Mouse (Mus musculus): ENCODE results near the gene 1810062G17Rik. TPM values are rescaled to one million over a fixed set of nuclear protein-coding genes. Genes with fewer than 3 reads are reported as not detected.

The 1810062G17Rik gene
- polyA plus RNA-seq, 1 experiment from 2014 or later = 1.2 TPM

GRCm38 (mm10) chr3:36505306-36505705, 29.6 kb downstream of the 1810062G17Rik start:
- Histone ChIP-seq H3K4me1 (replicated peaks) (no peaks in the 10 kb centered on the region), H3K4me3 (no peak overlapping the region), H3K4me2 (no peak overlapping the region), H3K27me3 (replicated peaks) (no peaks in the 10 kb centered on the region), H3K27ac (ENCODE audit: poor library complexity, severe bottlenecking) (no peak overlapping the region), H3K9ac (no peak overlapping the region), H3K36me3 (no peaks in the 10 kb centered on the region), H3K9me3 (replicated peaks) (no peaks in the 10 kb centered on the region)
- 77% methylated on average over 8 of the region's 8 CpGs for WGBS
- ATAC-seq (ENCODE audit: insufficient number of reproducible peaks, low FRiP score) = no peak

GRCm38 (mm10) chr3:36505809-36506735, 30.3 kb downstream of the 1810062G17Rik start:
- Histone ChIP-seq H3K4me1 (replicated peaks) (no peaks in the 10 kb centered on the region), H3K4me3 (no peak overlapping the region), H3K36me3 (no peaks in the 10 kb centered on the region), H3K9ac (no peak overlapping the region), H3K4me2 (no peak overlapping the region), H3K9me3 (replicated peaks) (no peaks in the 10 kb centered on the region), H3K27ac (ENCODE audit: poor library complexity, severe bottlenecking) (no peak overlapping the region), H3K27me3 (replicated peaks) (no peaks in the 10 kb centered on the region)
- 60% methylated on average over 10 of the region's 10 CpGs for WGBS
- ATAC-seq (ENCODE audit: insufficient number of reproducible peaks, low FRiP score) = no peak

GRCm38 (mm10) chr3:36511491-36511890, 35.8 kb downstream of the 1810062G17Rik start:
- Histone ChIP-seq H3K4me3 (no peak overlapping the region), H3K9ac (no peak overlapping the region), H3K4me1 (replicated peaks) (no peaks in the 10 kb centered on the region), H3K27me3 (replicated peaks) (no peaks in the 10 kb centered on the region), H3K27ac (ENCODE audit: poor library complexity, severe bottlenecking) (no peak overlapping the region), H3K4me2 (no peak overlapping the region), H3K9me3 (replicated peaks) (no peaks in the 10 kb centered on the region), H3K36me3 (no peaks in the 10 kb centered on the region)
- WGBS = 73% methylated on average over 6 of the region's 6 CpGs
- ATAC-seq (ENCODE audit: insufficient number of reproducible peaks, low FRiP score) = no peak

- ATAC-seq (ENCODE audit: insufficient number of reproducible peaks, low FRiP score) = no peak
- peaks cover 22% of the 10 kb centered on the region for H3K27me3 ChIP-seq (replicated peaks)
- H3K27ac ChIP-seq (ENCODE audit: poor library complexity, severe bottlenecking) = no peak overlapping the region
- no peak overlapping the region for H3K4me3 ChIP-seq
- no peaks in the 10 kb centered on the region for H3K9me3 ChIP-seq (replicated peaks)
- H3K36me3 ChIP-seq = no peaks in the 10 kb centered on the region
- no peak overlapping the region for H3K9ac ChIP-seq
- H3K4me2 ChIP-seq = no peak overlapping the region
- H3K4me1 ChIP-seq (replicated peaks) = peaks cover 5% of the 10 kb centered on the region; the same call in 1 of the 2 replicates
- 81% methylated on average over 9 of the region's 9 CpGs for WGBS
These were observed 40.5 kb downstream of the 1810062G17Rik start for GRCm38 (mm10) chr3:36516196-36516595.

- Histone ChIP-seq H3K36me3 (no peaks in the 10 kb centered on the region), H3K9ac (peak within 1 kb of the TSS; percentile 65), H3K27me3 (replicated peaks) (peaks cover 36% of the 10 kb centered on the region), H3K27ac (ENCODE audit: poor library complexity, severe bottlenecking) (no peak within 1 kb of the TSS), H3K4me3 (peak within 1 kb of the TSS; percentile 59), H3K4me1 (replicated peaks) (peaks cover 14% of the 10 kb centered on the region), H3K9me3 (replicated peaks) (no peaks in the 10 kb centered on the region), H3K4me2 (peak within 1 kb of the TSS; percentile 98)
- ATAC-seq (ENCODE audit: insufficient number of reproducible peaks, low FRiP score) = no peak
- WGBS = under 1% methylated on average over 51 of the region's 51 CpGs
These were observed 45.6 kb downstream of the 1810062G17Rik start, which contains the start of gene Gm11549 for GRCm38 (mm10) chr3:36521073-36522060. TSS of gene Gm11549 (minus strand) at chr3:36521813.

GRCm38 (mm10) chr3:36522137-36522536, 46.4 kb downstream of the 1810062G17Rik start:
- peaks cover 14% of the 10 kb centered on the region for H3K4me1 ChIP-seq (replicated peaks)
- no peaks in the 10 kb centered on the region for H3K9me3 ChIP-seq (replicated peaks)
- peaks cover 36% of the 10 kb centered on the region for H3K27me3 ChIP-seq (replicated peaks)
- H3K4me3 ChIP-seq = no peak overlapping the region
- no peak for ATAC-seq (ENCODE audit: insufficient number of reproducible peaks, low FRiP score)
- no peak overlapping the region for H3K9ac ChIP-seq
- WGBS = 11% methylated on average over 4 of the region's 4 CpGs
- H3K27ac ChIP-seq (ENCODE audit: poor library complexity, severe bottlenecking) = no peak overlapping the region
- H3K4me2 ChIP-seq = no peak overlapping the region
- H3K36me3 ChIP-seq = no peaks in the 10 kb centered on the region

GRCm38 (mm10) chr3:36524466-36524865, 48.7 kb downstream of the 1810062G17Rik start:
- peak; percentile 29; the same call in 1 of the 2 replicates for ATAC-seq (ENCODE audit: insufficient number of reproducible peaks, low FRiP score)
- peaks cover 29% of the 10 kb centered on the region for H3K27me3 ChIP-seq (replicated peaks)
- peaks cover 14% of the 10 kb centered on the region for H3K4me1 ChIP-seq (replicated peaks)
- no peaks in the 10 kb centered on the region; the same call in 1 of the 2 replicates for H3K9me3 ChIP-seq (replicated peaks)
- H3K36me3 ChIP-seq = no peaks in the 10 kb centered on the region
- 40% methylated on average over 3 of the region's 3 CpGs for WGBS
- H3K9ac ChIP-seq = no peak overlapping the region
- H3K27ac ChIP-seq (ENCODE audit: poor library complexity, severe bottlenecking) = no peak overlapping the region
- H3K4me3 ChIP-seq = no peak overlapping the region
- no peak overlapping the region for H3K4me2 ChIP-seq

- H3K4me3 ChIP-seq = no peak overlapping the region
- H3K4me2 ChIP-seq = no peak overlapping the region
- H3K27me3 ChIP-seq (replicated peaks) = no peaks in the 10 kb centered on the region
- 0 out of 2 replicates have a peak, but pooled peaks have one; percentile 33 for ATAC-seq (ENCODE audit: insufficient number of reproducible peaks, low FRiP score)
- WGBS = 44% methylated on average over 6 of the region's 6 CpGs
- H3K4me1 ChIP-seq (replicated peaks) = peaks cover 19% of the 10 kb centered on the region; the same call in 1 of the 2 replicates
- H3K27ac ChIP-seq (ENCODE audit: poor library complexity, severe bottlenecking) = peak overlapping the region; percentile 28; the same call in 1 of the 2 replicates
- no peaks in the 10 kb centered on the region; the same call in 1 of the 2 replicates for H3K9me3 ChIP-seq (replicated peaks)
- H3K9ac ChIP-seq = no peak overlapping the region
- no peaks in the 10 kb centered on the region for H3K36me3 ChIP-seq
These were observed 54.6 kb downstream of the 1810062G17Rik start for GRCm38 (mm10) chr3:36530345-36530744.

GRCm38 (mm10) chr3:36530781-36531180, 55.0 kb downstream of the 1810062G17Rik start:
- Histone ChIP-seq H3K4me1 (replicated peaks) (peaks cover 19% of the 10 kb centered on the region; the same call in 1 of the 2 replicates), H3K27ac (ENCODE audit: poor library complexity, severe bottlenecking) (peak overlapping the region; percentile 28; the same call in 1 of the 2 replicates), H3K9ac (no peak overlapping the region), H3K4me3 (no peak overlapping the region), H3K9me3 (replicated peaks) (no peaks in the 10 kb centered on the region; the same call in 1 of the 2 replicates), H3K27me3 (replicated peaks) (no peaks in the 10 kb centered on the region), H3K36me3 (no peaks in the 10 kb centered on the region), H3K4me2 (no peak overlapping the region)
- ATAC-seq (ENCODE audit: insufficient number of reproducible peaks, low FRiP score) = no peak
- 36% methylated on average over 5 of the region's 5 CpGs for WGBS

- no peak for ATAC-seq (ENCODE audit: insufficient number of reproducible peaks, low FRiP score)
- no peak overlapping the region for H3K4me2 ChIP-seq
- H3K4me3 ChIP-seq = no peak overlapping the region
- 0 out of 2 replicates have a peak overlapping the region, but pooled peaks have one; percentile 28 for H3K27ac ChIP-seq (ENCODE audit: poor library complexity, severe bottlenecking)
- H3K36me3 ChIP-seq = no peaks in the 10 kb centered on the region
- H3K9me3 ChIP-seq (replicated peaks) = no peaks in the 10 kb centered on the region; the same call in 1 of the 2 replicates
- no peak overlapping the region for H3K9ac ChIP-seq
- peaks cover 19% of the 10 kb centered on the region; the same call in 1 of the 2 replicates for H3K4me1 ChIP-seq (replicated peaks)
- WGBS = 39% methylated on average over 2 of the region's 2 CpGs
- no peaks in the 10 kb centered on the region for H3K27me3 ChIP-seq (replicated peaks)
These were observed 55.5 kb downstream of the 1810062G17Rik start for GRCm38 (mm10) chr3:36531242-36531641.
